Mouse (Mus musculus): Measurements from ENCODE around the gene Mov10. TPM values are rescaled to one million over a fixed set of nuclear protein-coding genes. Genes with fewer than 3 reads are reported as not detected.

Mov10 gene
- polyA plus RNA-seq, 2 experiments from 2014 or later, result 27.8 to 49.0 TPM

GRCm38 (mm10) chr3:104805539-104805938, 12.8 kb downstream of the Mov10 start:
- ATAC-seq, result no peak

GRCm38 (mm10) chr3:104804312-104804711, 14.1 kb downstream of the Mov10 start:
- ATAC-seq, result no peak

- no peak for ATAC-seq
Observed at GRCm38 (mm10) chr3:104801481-104801880, 16.9 kb downstream of the Mov10 start.

GRCm38 (mm10) chr3:104800681-104801080, 17.7 kb downstream of the Mov10 start:
- no peak for ATAC-seq

GRCm38 (mm10) chr3:104796430-104797082, 21.8 kb downstream of the Mov10 start:
- ATAC-seq, result peak; percentile 80

GRCm38 (mm10) chr3:104795661-104796340, 22.6 kb downstream of the Mov10 start:
- ATAC-seq, result no peak

GRCm38 (mm10) chr3:104794953-104795470, 23.4 kb downstream of the Mov10 start:
- ATAC-seq, result no peak

GRCm38 (mm10) chr3:104793871-104794828, 24.2 kb downstream of the Mov10 start:
- peak; percentile 40 for ATAC-seq

- ATAC-seq, result no peak
Observed at GRCm38 (mm10) chr3:104792360-104793270, 25.7 kb downstream of the Mov10 start.

- ATAC-seq, result no peak
Observed at GRCm38 (mm10) chr3:104791671-104792070, 26.7 kb downstream of the Mov10 start.

- no peak for ATAC-seq
Observed at GRCm38 (mm10) chr3:104791017-104791416, 27.3 kb downstream of the Mov10 start.

- peak; percentile 20 for ATAC-seq
Observed at GRCm38 (mm10) chr3:104790401-104790937, 27.9 kb downstream of the Mov10 start.

GRCm38 (mm10) chr3:104789822-104790221, 28.5 kb downstream of the Mov10 start:
- no peak for ATAC-seq

GRCm38 (mm10) chr3:104789312-104789605, 29.1 kb downstream of the Mov10 start:
- ATAC-seq, result no peak

- peak; percentile 38 for ATAC-seq
Observed at GRCm38 (mm10) chr3:104788561-104789311, 29.6 kb downstream of the Mov10 start.

GRCm38 (mm10) chr3:104788075-104788474, 30.3 kb downstream of the Mov10 start, which contains the start of gene Rhoc:
TSS of gene Rhoc (plus strand) at chr3:104788375.
- ATAC-seq, result no peak

GRCm38 (mm10) chr3:104785284-104785683, 33.1 kb downstream of the Mov10 start:
- ATAC-seq, result no peak

- peak; percentile 29 for ATAC-seq
Observed at GRCm38 (mm10) chr3:104783971-104784500, 34.3 kb downstream of the Mov10 start.

- ATAC-seq, result peak; percentile 6
Observed at GRCm38 (mm10) chr3:104782061-104782681, 36.2 kb downstream of the Mov10 start.

- peak; percentile 40 for ATAC-seq
Observed at GRCm38 (mm10) chr3:104781471-104781903, 36.9 kb downstream of the Mov10 start, which contains the start of gene Fam19a3. TSS of gene Fam19a3 (minus strand) at chr3:104781840.
